Mouse (Mus musculus): ENCODE measurements around the gene Slc9a4.
"Not testable (repeated sequence)": the region's sequence is repeated elsewhere in the genome, so short reads cannot be mapped to it uniquely, and the experiment has no call there.

The Slc9a4 gene

GRCm38 (mm10) chr1:40579784-40580183 is at the start of gene Slc9a4:
Gene Slc9a4, plus strand, starts transcription at chr1:40580081.
- in situ Hi-C loops (cut with MseI, MboI) = loop anchor here (5.0 to 10.0 kb wide), 3 partner anchors 78 to 185 kb away; no protein-coding TSS in a partner anchor

- in situ Hi-C loops (cut with MseI, MboI) = no loop called here
Observed at GRCm38 (mm10) chr1:40537577-40537976, 42.3 kb upstream of the Slc9a4 start.

GRCm38 (mm10) chr1:40544650-40545049 is 35.2 kb upstream of the Slc9a4 start:
- in situ Hi-C loops (cut with MseI, MboI) = loop anchor here (5.0 to 10.0 kb wide), 2 partner anchors 162 to 430 kb away; no protein-coding TSS in a partner anchor

GRCm38 (mm10) chr1:40546645-40547044 is 33.2 kb upstream of the Slc9a4 start:
- in situ Hi-C loops (cut with MseI, MboI) = loop anchor here in 1 of 2 experiments (10.0 kb wide), 1 partner anchor 432 kb away; no protein-coding TSS in a partner anchor

- in situ Hi-C loops (cut with MseI, MboI) = loop anchor here in 1 of 2 experiments (10.0 kb wide), 1 partner anchor 432 kb away; no protein-coding TSS in a partner anchor
Observed at GRCm38 (mm10) chr1:40547064-40547572, 32.8 kb upstream of the Slc9a4 start.

- in situ Hi-C loops (cut with MseI, MboI) = loop anchor here in 1 of 2 experiments (10.0 kb wide), 1 partner anchor 433 kb away; no protein-coding TSS in a partner anchor
Observed at GRCm38 (mm10) chr1:40547762-40548161, 32.1 kb upstream of the Slc9a4 start.

GRCm38 (mm10) chr1:40569374-40569773 is 10.5 kb upstream of the Slc9a4 start:
- in situ Hi-C loops (cut with MseI, MboI) = no loop called here

- in situ Hi-C loops (cut with MseI, MboI) = loop anchor here (5.0 to 10.0 kb wide), 3 partner anchors 77 to 185 kb away; no protein-coding TSS in a partner anchor
Observed at GRCm38 (mm10) chr1:40580269-40580668, 388 bp downstream of the Slc9a4 start.

GRCm38 (mm10) chr1:40586776-40587175 is 6.9 kb downstream of the Slc9a4 start:
- in situ Hi-C loops (cut with MseI, MboI) = loop anchor here in 1 of 2 experiments (10.0 kb wide), 1 partner anchor 178 kb away; no protein-coding TSS in a partner anchor

- in situ Hi-C loops (cut with MseI, MboI) = no loop called here
Observed at GRCm38 (mm10) chr1:40590931-40591330, 11.1 kb downstream of the Slc9a4 start.

GRCm38 (mm10) chr1:40597822-40598221 is 17.9 kb downstream of the Slc9a4 start:
- in situ Hi-C loops (cut with MseI, MboI) = no loop called here

GRCm38 (mm10) chr1:40599661-40600060 is 19.8 kb downstream of the Slc9a4 start:
- in situ Hi-C loops (cut with MseI, MboI) = not testable (repeated sequence)

GRCm38 (mm10) chr1:40600394-40601327 is 20.8 kb downstream of the Slc9a4 start:
- in situ Hi-C loops (cut with MseI, MboI) = no loop called here

GRCm38 (mm10) chr1:40601461-40601860 is 21.6 kb downstream of the Slc9a4 start:
- in situ Hi-C loops (cut with MseI, MboI) = no loop called here

GRCm38 (mm10) chr1:40613219-40613618 is 33.3 kb downstream of the Slc9a4 start:
- in situ Hi-C loops (cut with MseI, MboI) = no loop called here

- in situ Hi-C loops (cut with MseI, MboI) = no loop called here
Observed at GRCm38 (mm10) chr1:40619093-40619492, 39.2 kb downstream of the Slc9a4 start.

- in situ Hi-C loops (cut with MseI, MboI) = no loop called here
Observed at GRCm38 (mm10) chr1:40619871-40620270, 40.0 kb downstream of the Slc9a4 start.

GRCm38 (mm10) chr1:40624954-40625353 is 45.1 kb downstream of the Slc9a4 start:
- in situ Hi-C loops (cut with MseI, MboI) = no loop called here

- in situ Hi-C loops (cut with MseI, MboI) = no loop called here
Observed at GRCm38 (mm10) chr1:40626954-40627353, 47.1 kb downstream of the Slc9a4 start.

- in situ Hi-C loops (cut with MseI, MboI) = no loop called here
Observed at GRCm38 (mm10) chr1:40628443-40628842, 48.6 kb downstream of the Slc9a4 start.

- in situ Hi-C loops (cut with MseI, MboI) = no loop called here
Observed at GRCm38 (mm10) chr1:40632407-40633062, 52.7 kb downstream of the Slc9a4 start.

- in situ Hi-C loops (cut with MseI, MboI) = no loop called here
Observed at GRCm38 (mm10) chr1:40634608-40635007, 54.7 kb downstream of the Slc9a4 start.
